Mouse (Mus musculus): ENCODE measurements around the gene Kank2.
"Not testable (repeated sequence)": the region's sequence is repeated elsewhere in the genome, so short reads cannot be mapped to it uniquely, and the experiment has no call there.

Kank2 gene

GRCm38 (mm10) chr9:21781657-21782468, 16.7 kb downstream of the Kank2 start:
- DNase-seq = peak in 1 of 2 experiments; percentile 35

- no peak for DNase-seq
Measured at GRCm38 (mm10) chr9:21777726-21778125, 20.8 kb downstream of the Kank2 start.

- DNase-seq = no peak
Measured at GRCm38 (mm10) chr9:21774353-21774752, 24.2 kb downstream of the Kank2 start.

GRCm38 (mm10) chr9:21773396-21773795, 25.1 kb downstream of the Kank2 start:
- not testable (repeated sequence) for DNase-seq

GRCm38 (mm10) chr9:21769558-21770183, 28.9 kb downstream of the Kank2 start:
- DNase-seq = peak; percentile 31 to 55

GRCm38 (mm10) chr9:21768511-21769411, 29.8 kb downstream of the Kank2 start:
- peak; percentile 64 to 72 for DNase-seq

GRCm38 (mm10) chr9:21767896-21768295, 30.6 kb downstream of the Kank2 start:
- DNase-seq = peak; percentile 69 to 77

GRCm38 (mm10) chr9:21764084-21764999, 34.2 kb downstream of the Kank2 start:
- DNase-seq = no peak

GRCm38 (mm10) chr9:21762135-21762534, 36.4 kb downstream of the Kank2 start:
- DNase-seq = no peak

- peak; percentile 94 to 96 for DNase-seq
Measured at GRCm38 (mm10) chr9:21760155-21761088, 38.1 kb downstream of the Kank2 start, which contains the start of gene Spc24. TSS of gene Spc24 (minus strand) at chr9:21760303.

- no peak for DNase-seq
Measured at GRCm38 (mm10) chr9:21759718-21760117, 38.8 kb downstream of the Kank2 start.

GRCm38 (mm10) chr9:21758576-21759529, 39.7 kb downstream of the Kank2 start:
- no peak for DNase-seq

GRCm38 (mm10) chr9:21754516-21755321, 43.8 kb downstream of the Kank2 start:
- peak; percentile 41 to 53 for DNase-seq

GRCm38 (mm10) chr9:21754003-21754402, 44.5 kb downstream of the Kank2 start:
- DNase-seq = peak; percentile 69 to 76

- peak; percentile 78 to 85 for DNase-seq
Measured at GRCm38 (mm10) chr9:21752252-21752792, 46.2 kb downstream of the Kank2 start.

GRCm38 (mm10) chr9:21751347-21751746, 47.2 kb downstream of the Kank2 start:
- DNase-seq = peak; percentile 40 to 64

- DNase-seq = no peak
Measured at GRCm38 (mm10) chr9:21750370-21750769, 48.2 kb downstream of the Kank2 start.

Measured in kidney, postnatal 4 days (tissue).